Mouse (Mus musculus): Measurements from ENCODE around the gene Arhgef3. TPM values are rescaled to one million over a fixed set of nuclear protein-coding genes. Genes with fewer than 3 reads are reported as not detected.
A peak's percentile ranks its signal among the peaks of the same experiment; 100 is the strongest.

Arhgef3 gene
- polyA plus RNA-seq, 1 experiment from 2014 or later: 6.6 TPM

DNA sequence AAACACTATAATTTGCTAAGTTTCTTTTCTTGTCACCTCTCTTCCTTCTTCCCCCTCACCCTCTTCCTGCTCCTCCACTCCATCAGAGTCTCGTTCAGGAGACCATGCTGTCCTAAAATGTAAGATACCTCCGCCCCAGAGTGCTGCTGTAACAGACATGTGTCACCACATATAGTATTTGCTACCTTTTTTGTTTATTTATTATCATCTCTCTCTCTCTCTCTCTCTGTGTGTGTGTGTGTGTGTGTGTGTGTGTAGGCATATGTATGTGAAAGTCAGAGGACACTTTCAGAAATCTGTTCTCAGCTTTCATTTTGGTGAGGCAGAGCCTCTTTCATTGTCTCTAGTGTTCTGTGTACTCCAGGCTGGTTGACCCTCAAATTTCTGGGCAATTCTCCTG lies 119.0 kb downstream of the Arhgef3 start:
- H3K4me2 ChIP-seq: no peak overlapping the region
- H3K9me3 ChIP-seq (replicated peaks): no peaks in the 10 kb centered on the region
- no peak overlapping the region for H3K9ac ChIP-seq
- no peak for ATAC-seq (ENCODE audit: insufficient read depth)
- no peaks in the 10 kb centered on the region for H3K27me3 ChIP-seq
- H3K27ac ChIP-seq (replicated peaks): no peak overlapping the region
- no peaks in the 10 kb centered on the region for H3K36me3 ChIP-seq (replicated peaks)
- 0 out of 2 replicates have a peak, but pooled peaks cover 8% of the 10 kb centered on the region for H3K4me1 ChIP-seq (replicated peaks)
- 50% methylated on average over 2 of the region's 2 CpGs for WGBS (ENCODE audit: insufficient replicate concordance)
- no peak overlapping the region for H3K4me3 ChIP-seq (replicated peaks)

GRCm38 (mm10) chr14:27234270-27234840 lies 119.7 kb downstream of the Arhgef3 start:
- Histone ChIP-seq H3K27me3 (no peaks in the 10 kb centered on the region), H3K36me3 (replicated peaks) (no peaks in the 10 kb centered on the region), H3K9me3 (replicated peaks) (no peaks in the 10 kb centered on the region), H3K4me3 (replicated peaks) (no peak overlapping the region), H3K27ac (replicated peaks) (no peak overlapping the region), H3K9ac (no peak overlapping the region), H3K4me2 (no peak overlapping the region), H3K4me1 (replicated peaks) (0 out of 2 replicates have a peak, but pooled peaks cover 8% of the 10 kb centered on the region)
- WGBS (ENCODE audit: insufficient replicate concordance): 34% methylated on average over 4 of the region's 4 CpGs
- ATAC-seq (ENCODE audit: insufficient read depth): no peak

GRCm38 (mm10) chr14:27235897-27236553 lies 121.3 kb downstream of the Arhgef3 start:
- Histone ChIP-seq H3K36me3 (replicated peaks) (no peaks in the 10 kb centered on the region), H3K27me3 (no peaks in the 10 kb centered on the region), H3K4me1 (replicated peaks) (no peaks in the 10 kb centered on the region), H3K9ac (no peak overlapping the region), H3K27ac (replicated peaks) (no peak overlapping the region), H3K4me3 (replicated peaks) (no peak overlapping the region), H3K9me3 (replicated peaks) (no peaks in the 10 kb centered on the region), H3K4me2 (no peak overlapping the region)
- no peak for ATAC-seq (ENCODE audit: insufficient read depth)
- WGBS (ENCODE audit: insufficient replicate concordance): 47% methylated on average over 6 of the region's 6 CpGs

DNA sequence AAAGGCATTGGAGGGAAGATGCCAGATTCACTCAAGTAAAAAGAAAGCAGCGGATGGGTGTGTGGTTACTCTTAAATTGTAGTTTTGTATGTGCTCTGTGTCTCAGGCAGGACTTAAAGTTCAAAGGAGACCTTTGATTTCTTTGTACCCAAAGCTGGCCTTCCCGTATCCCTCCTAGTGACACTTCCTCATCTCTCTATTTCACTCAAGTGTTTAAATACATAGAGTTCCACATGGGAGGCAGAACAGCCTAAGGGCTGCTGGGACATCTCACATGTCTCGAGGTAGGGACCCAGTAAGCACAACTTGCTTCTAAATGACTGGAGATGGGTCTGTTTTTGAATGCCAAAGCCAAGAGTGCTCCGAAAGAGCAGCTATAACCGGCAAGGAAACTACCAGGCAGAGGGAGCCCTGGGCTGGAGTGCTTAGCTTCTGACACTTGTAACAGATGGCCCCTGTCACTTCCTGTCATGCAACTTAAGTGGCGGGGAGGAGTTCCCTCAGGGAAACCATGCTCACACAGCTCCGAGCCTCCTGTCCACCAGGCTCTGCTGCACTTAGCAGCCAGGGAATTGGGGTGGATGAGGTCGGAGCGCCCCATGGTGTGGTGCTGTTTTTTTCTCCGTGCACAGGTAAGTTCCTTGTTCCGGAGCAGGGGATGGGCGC lies 123.0 kb downstream of the Arhgef3 start:
- ATAC-seq (ENCODE audit: insufficient read depth): 0 out of 2 replicates have a peak, but pooled peaks have one; percentile 22
- Histone ChIP-seq H3K9me3 (replicated peaks) (no peaks in the 10 kb centered on the region), H3K9ac (no peak overlapping the region), H3K4me2 (peak overlapping the region; percentile 34), H3K4me3 (replicated peaks) (no peak overlapping the region), H3K27ac (replicated peaks) (no peak overlapping the region), H3K36me3 (replicated peaks) (no peaks in the 10 kb centered on the region), H3K27me3 (no peaks in the 10 kb centered on the region), H3K4me1 (replicated peaks) (no peaks in the 10 kb centered on the region)
- WGBS (ENCODE audit: insufficient replicate concordance): 20% methylated on average over 12 of the region's 12 CpGs

DNA sequence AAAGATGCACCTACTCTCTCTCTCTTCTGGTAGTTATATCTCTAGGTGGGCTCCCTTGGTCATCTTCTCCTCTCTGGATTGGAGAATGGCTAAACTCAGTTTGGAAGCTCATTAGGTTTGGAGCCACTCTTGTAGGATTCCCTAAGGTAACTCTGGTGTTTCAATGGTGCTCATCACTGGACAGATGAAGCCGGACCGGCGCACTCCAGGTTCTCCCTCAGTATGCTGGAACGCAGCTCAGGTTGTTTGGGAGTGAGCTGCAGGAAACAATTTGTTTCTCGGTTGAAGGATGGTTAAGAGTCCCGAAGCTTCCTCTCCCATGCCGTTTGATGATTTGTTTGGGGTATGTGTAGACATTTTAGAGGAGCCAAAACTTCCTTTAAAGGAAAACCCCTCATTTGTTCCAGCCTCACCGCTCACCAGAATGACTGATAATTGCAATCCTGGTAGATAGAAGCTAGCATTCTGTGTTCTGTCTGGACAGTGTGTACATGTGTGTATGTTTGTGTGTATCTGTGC lies 124.0 kb downstream of the Arhgef3 start:
- Histone ChIP-seq H3K4me1 (replicated peaks) (no peaks in the 10 kb centered on the region), H3K4me2 (no peak overlapping the region), H3K27me3 (no peaks in the 10 kb centered on the region), H3K9ac (no peak overlapping the region), H3K27ac (replicated peaks) (no peak overlapping the region), H3K4me3 (replicated peaks) (no peak overlapping the region), H3K36me3 (replicated peaks) (no peaks in the 10 kb centered on the region), H3K9me3 (replicated peaks) (no peaks in the 10 kb centered on the region)
- ATAC-seq (ENCODE audit: insufficient read depth): no peak
- 49% methylated on average over 8 of the region's 8 CpGs for WGBS (ENCODE audit: insufficient replicate concordance)

DNA sequence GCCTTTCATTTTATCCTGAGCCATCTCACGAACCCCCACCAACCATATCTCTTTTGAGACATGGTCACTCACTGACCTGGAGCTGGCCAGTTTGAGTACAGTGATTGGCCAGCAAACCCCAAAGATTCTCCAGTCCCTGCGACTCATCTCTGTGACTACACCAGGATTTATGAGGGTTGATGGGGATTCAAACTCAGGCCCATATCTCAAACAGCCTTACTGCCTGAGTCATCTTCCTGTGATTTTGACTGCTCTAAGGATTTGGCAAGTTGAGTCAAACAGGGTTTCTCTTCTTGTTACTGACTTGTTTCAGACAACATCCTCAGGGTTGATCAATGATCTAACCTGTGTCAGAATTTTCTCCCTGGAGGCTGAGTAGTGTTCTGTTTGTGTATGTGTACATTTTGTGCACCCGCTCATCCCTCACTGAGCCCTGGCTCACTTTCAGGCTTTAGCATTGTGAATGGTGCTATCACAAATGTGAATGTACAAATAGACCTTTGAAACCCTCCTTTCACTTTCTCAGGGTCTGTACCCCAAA lies 124.9 kb downstream of the Arhgef3 start:
- ATAC-seq (ENCODE audit: insufficient read depth): no peak

GRCm38 (mm10) chr14:27242253-27242652 lies 127.6 kb downstream of the Arhgef3 start:
- Histone ChIP-seq H3K27ac (replicated peaks) (no peak overlapping the region), H3K9ac (no peak overlapping the region), H3K27me3 (no peaks in the 10 kb centered on the region), H3K9me3 (replicated peaks) (no peaks in the 10 kb centered on the region), H3K36me3 (replicated peaks) (no peaks in the 10 kb centered on the region), H3K4me3 (replicated peaks) (no peak overlapping the region), H3K4me1 (replicated peaks) (no peaks in the 10 kb centered on the region), H3K4me2 (no peak overlapping the region)
- ATAC-seq (ENCODE audit: insufficient read depth): no peak
- WGBS (ENCODE audit: insufficient replicate concordance): 54% methylated on average over 8 of the region's 8 CpGs

More for the DNA sequence above, 124.9 kb downstream of the Arhgef3 start:
- Histone ChIP-seq H3K36me3 (replicated peaks) (no peaks in the 10 kb centered on the region), H3K4me2 (no peak overlapping the region), H3K9me3 (replicated peaks) (no peaks in the 10 kb centered on the region), H3K4me1 (replicated peaks) (no peaks in the 10 kb centered on the region), H3K27me3 (no peaks in the 10 kb centered on the region), H3K9ac (no peak overlapping the region), H3K27ac (replicated peaks) (no peak overlapping the region), H3K4me3 (replicated peaks) (no peak overlapping the region)
- WGBS (ENCODE audit: insufficient replicate concordance): 45% methylated on average over 3 of the region's 3 CpGs

DNA sequence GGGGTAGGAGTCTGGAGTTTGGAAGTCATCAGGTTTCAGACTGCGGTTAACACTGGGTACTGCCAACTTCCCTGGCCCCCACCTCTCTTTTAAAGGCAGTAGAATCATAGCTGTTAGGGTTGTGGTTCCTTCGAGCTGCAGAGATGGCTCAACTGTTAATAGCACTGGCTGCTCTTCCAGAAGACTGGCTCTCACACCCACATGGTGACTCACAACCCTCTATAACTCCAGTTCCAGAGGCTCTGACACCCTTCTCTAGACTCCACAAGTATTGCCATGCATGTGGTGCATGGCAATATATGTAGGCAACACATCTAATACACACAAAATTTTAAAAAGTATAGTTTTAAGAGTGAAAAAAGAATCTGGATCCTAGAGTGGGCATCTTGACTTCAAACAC lies 128.1 kb downstream of the Arhgef3 start:
- no peak for ATAC-seq (ENCODE audit: insufficient read depth)
- Histone ChIP-seq H3K36me3 (replicated peaks) (no peaks in the 10 kb centered on the region), H3K4me3 (replicated peaks) (no peak overlapping the region), H3K9ac (no peak overlapping the region), H3K4me2 (no peak overlapping the region), H3K27me3 (no peaks in the 10 kb centered on the region), H3K27ac (replicated peaks) (no peak overlapping the region), H3K4me1 (replicated peaks) (no peaks in the 10 kb centered on the region), H3K9me3 (replicated peaks) (no peaks in the 10 kb centered on the region)
- WGBS (ENCODE audit: insufficient replicate concordance): 49% methylated on average over 2 of the region's 2 CpGs

- Histone ChIP-seq H3K36me3 (replicated peaks) (no peaks in the 10 kb centered on the region), H3K27me3 (no peaks in the 10 kb centered on the region), H3K9me3 (replicated peaks) (no peaks in the 10 kb centered on the region), H3K27ac (replicated peaks) (no peak overlapping the region), H3K9ac (no peak overlapping the region), H3K4me3 (replicated peaks) (no peak overlapping the region), H3K4me1 (replicated peaks) (no peaks in the 10 kb centered on the region), H3K4me2 (no peak overlapping the region)
- no peak for ATAC-seq (ENCODE audit: insufficient read depth)
- 51% methylated on average over 5 of the region's 5 CpGs for WGBS (ENCODE audit: insufficient replicate concordance)
Measured at GRCm38 (mm10) chr14:27243585-27243984, 128.9 kb downstream of the Arhgef3 start.

GRCm38 (mm10) chr14:27244898-27245297 lies 130.2 kb downstream of the Arhgef3 start:
- Histone ChIP-seq H3K9me3 (replicated peaks) (no peaks in the 10 kb centered on the region), H3K27me3 (no peaks in the 10 kb centered on the region), H3K27ac (replicated peaks) (no peak overlapping the region), H3K4me1 (replicated peaks) (no peaks in the 10 kb centered on the region), H3K9ac (no peak overlapping the region), H3K36me3 (replicated peaks) (no peaks in the 10 kb centered on the region), H3K4me3 (replicated peaks) (no peak overlapping the region), H3K4me2 (no peak overlapping the region)
- ATAC-seq (ENCODE audit: insufficient read depth): no peak
- 54% methylated on average over 3 of the region's 3 CpGs for whole genome bisulfite sequencing (ENCODE audit: insufficient replicate concordance)

DNA sequence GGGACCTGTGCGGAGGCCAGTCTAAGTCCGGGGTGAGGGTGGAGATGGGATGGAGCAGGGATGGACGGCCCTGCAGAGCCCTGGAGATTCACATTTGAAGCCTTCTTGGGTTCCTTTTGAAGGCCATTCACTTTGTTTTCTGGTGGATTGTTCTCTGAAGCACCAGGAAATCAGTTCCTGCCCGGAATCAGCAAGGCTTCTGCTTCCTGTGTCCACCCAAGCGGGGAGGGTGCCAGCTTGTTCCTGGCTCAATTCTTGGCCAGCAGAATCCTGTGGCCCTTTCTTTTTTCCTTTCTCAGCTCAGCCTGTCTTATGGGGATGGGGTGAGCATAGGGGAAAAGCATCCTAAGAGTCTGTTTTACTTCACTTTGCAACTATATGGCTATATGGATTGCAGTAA lies 131.7 kb downstream of the Arhgef3 start:
- Histone ChIP-seq H3K4me3 (replicated peaks) (no peak overlapping the region), H3K36me3 (replicated peaks) (no peaks in the 10 kb centered on the region), H3K4me1 (replicated peaks) (no peaks in the 10 kb centered on the region), H3K4me2 (no peak overlapping the region), H3K9ac (no peak overlapping the region), H3K27me3 (no peaks in the 10 kb centered on the region), H3K9me3 (replicated peaks) (no peaks in the 10 kb centered on the region), H3K27ac (replicated peaks) (no peak overlapping the region)
- ATAC-seq (ENCODE audit: insufficient read depth): no peak
- WGBS (ENCODE audit: insufficient replicate concordance): 59% methylated on average over 5 of the region's 5 CpGs

Measured in liver, embryonic 15.5 days (tissue).